Mouse (Mus musculus): ENCODE results near the gene Exoc6b.

DNA sequence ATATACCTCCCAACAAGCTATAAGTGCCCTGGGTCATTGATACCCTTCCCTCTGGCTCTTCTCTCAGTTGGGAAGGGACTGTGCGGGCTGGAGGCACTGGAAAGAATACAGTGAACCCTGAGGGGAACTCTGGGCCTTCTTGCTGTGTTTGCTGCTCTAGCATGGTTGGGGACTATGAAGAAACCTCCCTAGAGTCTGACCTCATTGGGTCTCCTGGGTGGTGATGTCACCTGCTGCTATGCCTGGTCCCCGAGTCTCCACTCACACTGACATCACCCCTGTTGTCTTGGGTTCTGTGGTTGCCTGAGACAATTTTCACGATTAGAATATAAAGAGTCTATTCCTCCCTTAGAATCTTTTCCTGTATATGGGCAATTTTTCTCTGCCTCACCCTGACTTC, 17.3 kb upstream of the Exoc6b start:
- TF ChIP-seq CTCF (IDR thresholded peaks at IDR 0.05; ENCODE audit: control insufficient read depth, insufficient read depth, insufficient replicate concordance, low read depth, low read length) (no peak), POLR2A (IDR thresholded peaks at IDR 0.05; ENCODE audit: control insufficient read depth, low read depth, low read length) (no peak)

Data from testis, adult 2 months (tissue).